Mouse (Mus musculus): ENCODE data around the gene Lgr4.

- TF ChIP-seq GATA1 (IDR thresholded peaks at IDR 0.05; ENCODE audit: borderline replicate concordance, low read length) (no peak), FLI1 (IDR thresholded peaks at IDR 0.05; ENCODE audit: low read length) (no peak)
Measured at GRCm38 (mm10) chr2:109955910-109956309, 38.5 kb downstream of the Lgr4 start.

Measured in megakaryocyte, embryonic 14.5 days (primary cell).